Mouse (Mus musculus): ENCODE data around the gene Bspry. TPM values are rescaled to one million over a fixed set of nuclear protein-coding genes. Genes with fewer than 3 reads are reported as not detected.
A peak's percentile ranks its signal among the peaks of the same experiment; 100 is the strongest.

Gene Bspry
- polyA plus RNA-seq, 1 experiment: 51.1 TPM

- 80% methylated on average over 2 of the region's 2 CpGs for WGBS
- Histone ChIP-seq H3K4me3 (ENCODE audit: insufficient read depth, low read depth, low read length) (no peak overlapping the region), H3K4me1 (ENCODE audit: control insufficient read depth, insufficient read depth, low read length) (peaks cover 7% of the 10 kb centered on the region; the same call in 1 of the 2 replicates), H3K27ac (ENCODE audit: insufficient read depth, low read depth, low read length) (no peak overlapping the region), H3K36me3 (ENCODE audit: control insufficient read depth, insufficient read depth, low read length) (no peaks in the 10 kb centered on the region), H3K27me3 (replicated peaks; ENCODE audit: control insufficient read depth, insufficient read depth, low read length) (no peaks in the 10 kb centered on the region)
- no peak for DNase-seq
- TF ChIP-seq POLR2A (IDR thresholded peaks at IDR 0.05; ENCODE audit: low read depth, low read length): no peak
- TF ChIP-seq CTCF (conservative IDR thresholded peaks at IDR 0.05; ENCODE audit: insufficient read depth, insufficient read length, low read depth, low read length): no peak
Observed at GRCm38 (mm10) chr4:62492682-62493081, 12.8 kb downstream of the Bspry start.

- TF ChIP-seq POLR2A (IDR thresholded peaks at IDR 0.05; ENCODE audit: low read depth, low read length): no peak
- TF ChIP-seq CTCF (conservative IDR thresholded peaks at IDR 0.05; ENCODE audit: insufficient read depth, insufficient read length, low read depth, low read length): no peak
- no peak for DNase-seq
- 70% methylated on average over 9 of the region's 9 CpGs for WGBS
Observed at GRCm38 (mm10) chr4:62494230-62494629, 14.4 kb downstream of the Bspry start.

GRCm38 (mm10) chr4:62495946-62496345 is 16.1 kb downstream of the Bspry start:
- TF ChIP-seq CTCF (conservative IDR thresholded peaks at IDR 0.05; ENCODE audit: insufficient read depth, insufficient read length, low read depth, low read length) (0 out of 2 replicates have a peak, but pooled peaks have one; percentile 1), POLR2A (IDR thresholded peaks at IDR 0.05; ENCODE audit: low read depth, low read length) (no peak)
- Histone ChIP-seq H3K27me3 (replicated peaks; ENCODE audit: control insufficient read depth, insufficient read depth, low read length) (no peaks in the 10 kb centered on the region), H3K27ac (ENCODE audit: insufficient read depth, low read depth, low read length) (no peak overlapping the region), H3K36me3 (ENCODE audit: control insufficient read depth, insufficient read depth, low read length) (no peaks in the 10 kb centered on the region), H3K4me1 (ENCODE audit: control insufficient read depth, insufficient read depth, low read length) (peaks cover 7% of the 10 kb centered on the region; the same call in 1 of the 2 replicates), H3K4me3 (ENCODE audit: insufficient read depth, low read depth, low read length) (no peak overlapping the region)
- DNase-seq: peak; percentile 94
- WGBS: 36% methylated on average over 8 of the region's 8 CpGs

More at GRCm38 (mm10) chr4:62494230-62494629, 14.4 kb downstream of the Bspry start:
- no peaks in the 10 kb centered on the region for H3K36me3 ChIP-seq (ENCODE audit: control insufficient read depth, insufficient read depth, low read length)
- no peak overlapping the region for H3K4me3 ChIP-seq (ENCODE audit: insufficient read depth, low read depth, low read length)
- H3K27me3 ChIP-seq (replicated peaks; ENCODE audit: control insufficient read depth, insufficient read depth, low read length): no peaks in the 10 kb centered on the region
- H3K27ac ChIP-seq (ENCODE audit: insufficient read depth, low read depth, low read length): no peak overlapping the region
- peaks cover 7% of the 10 kb centered on the region; the same call in 1 of the 2 replicates for H3K4me1 ChIP-seq (ENCODE audit: control insufficient read depth, insufficient read depth, low read length)

- TF ChIP-seq POLR2A (IDR thresholded peaks at IDR 0.05; ENCODE audit: low read depth, low read length) (no peak), CTCF (conservative IDR thresholded peaks at IDR 0.05; ENCODE audit: insufficient read depth, insufficient read length, low read depth, low read length) (no peak)
- Histone ChIP-seq H3K27me3 (replicated peaks; ENCODE audit: control insufficient read depth, insufficient read depth, low read length) (no peaks in the 10 kb centered on the region), H3K27ac (ENCODE audit: insufficient read depth, low read depth, low read length) (no peak overlapping the region), H3K4me3 (ENCODE audit: insufficient read depth, low read depth, low read length) (no peak overlapping the region), H3K36me3 (ENCODE audit: control insufficient read depth, insufficient read depth, low read length) (no peaks in the 10 kb centered on the region), H3K4me1 (ENCODE audit: control insufficient read depth, insufficient read depth, low read length) (peaks cover 7% of the 10 kb centered on the region; the same call in 1 of the 2 replicates)
- WGBS: 14% methylated on average over 8 of the region's 8 CpGs
- DNase-seq: peak; percentile 90
Observed at GRCm38 (mm10) chr4:62496815-62497214, 17.0 kb downstream of the Bspry start.

- WGBS: 71% methylated on average over 4 of the region's 4 CpGs
- Histone ChIP-seq H3K27ac (ENCODE audit: insufficient read depth, low read depth, low read length) (no peak overlapping the region), H3K36me3 (ENCODE audit: control insufficient read depth, insufficient read depth, low read length) (no peaks in the 10 kb centered on the region), H3K27me3 (replicated peaks; ENCODE audit: control insufficient read depth, insufficient read depth, low read length) (no peaks in the 10 kb centered on the region), H3K4me1 (ENCODE audit: control insufficient read depth, insufficient read depth, low read length) (peaks cover 23% of the 10 kb centered on the region), H3K4me3 (ENCODE audit: insufficient read depth, low read depth, low read length) (no peak overlapping the region)
- TF ChIP-seq POLR2A (IDR thresholded peaks at IDR 0.05; ENCODE audit: low read depth, low read length): no peak
- TF ChIP-seq CTCF (conservative IDR thresholded peaks at IDR 0.05; ENCODE audit: insufficient read depth, insufficient read length, low read depth, low read length): no peak
- no peak for DNase-seq
Observed at GRCm38 (mm10) chr4:62500799-62501198, 20.9 kb downstream of the Bspry start.

GRCm38 (mm10) chr4:62501534-62501933 is 21.7 kb downstream of the Bspry start:
- WGBS: 1% methylated on average over 7 of the region's 7 CpGs
- H3K4me1 ChIP-seq (ENCODE audit: control insufficient read depth, insufficient read depth, low read length): peaks cover 18% of the 10 kb centered on the region
- H3K27me3 ChIP-seq (replicated peaks; ENCODE audit: control insufficient read depth, insufficient read depth, low read length): no peaks in the 10 kb centered on the region
- peak overlapping the region; percentile 62 for H3K4me3 ChIP-seq (ENCODE audit: insufficient read depth, low read depth, low read length)
- H3K36me3 ChIP-seq (ENCODE audit: control insufficient read depth, insufficient read depth, low read length): no peaks in the 10 kb centered on the region
- peak overlapping the region; percentile 28 for H3K27ac ChIP-seq (ENCODE audit: insufficient read depth, low read depth, low read length)
- no peak for DNase-seq
- TF ChIP-seq POLR2A (IDR thresholded peaks at IDR 0.05; ENCODE audit: low read depth, low read length): no peak
- no peak for TF ChIP-seq CTCF (conservative IDR thresholded peaks at IDR 0.05; ENCODE audit: insufficient read depth, insufficient read length, low read depth, low read length)

GRCm38 (mm10) chr4:62501964-62502732 is 22.3 kb downstream of the Bspry start:
- peak; percentile 96 for DNase-seq

More at GRCm38 (mm10) chr4:62501964-62502732, 22.3 kb downstream of the Bspry start:
- no peaks in the 10 kb centered on the region for H3K27me3 ChIP-seq (replicated peaks; ENCODE audit: control insufficient read depth, insufficient read depth, low read length)
- peak overlapping the region; percentile 62 for H3K4me3 ChIP-seq (ENCODE audit: insufficient read depth, low read depth, low read length)
- peaks cover 16% of the 10 kb centered on the region for H3K4me1 ChIP-seq (ENCODE audit: control insufficient read depth, insufficient read depth, low read length)
- H3K36me3 ChIP-seq (ENCODE audit: control insufficient read depth, insufficient read depth, low read length): no peaks in the 10 kb centered on the region
- H3K27ac ChIP-seq (ENCODE audit: insufficient read depth, low read depth, low read length): peak overlapping the region; percentile 92
- TF ChIP-seq POLR2A (IDR thresholded peaks at IDR 0.05; ENCODE audit: low read depth, low read length) (peak; percentile 69), CTCF (conservative IDR thresholded peaks at IDR 0.05; ENCODE audit: insufficient read depth, insufficient read length, low read depth, low read length) (no peak)
- 1% methylated on average over 38 of the region's 38 CpGs for WGBS

All from kidney, adult 2 months (tissue).